Comparison of ENCODE assay signal across 8 mouse cellular contexts in genomic region chr8:109692443-109693145, GRCm38 (mm10). TPM values are rescaled to one million over a fixed set of nuclear protein-coding genes. Genes with fewer than 3 reads are reported as not detected.
A peak's percentile ranks its signal among the peaks of the same experiment; 100 is the strongest.
DNase-seq lines count a peak whose midpoint lies in the region; ATAC-seq and TF ChIP-seq lines count a peak whose summit lies in the region.

No protein-coding gene starts in this region.

- POLR2A ChIA-PET in Patski (lab: Charles Lee), result interaction anchor here (0.6 to 1.0 kb wide), 2 partner anchors 13 to 85 kb away, joined by 3 read pairs; partner anchors contain the start of gene Dhodh

- no peaks in the 10 kb centered on the region for H3K9me3 ChIP-seq in kidney, postnatal 0 days (replicated peaks; ENCODE audit: low read length)
- no peaks in the 10 kb centered on the region for H3K9me3 ChIP-seq in embryonic facial prominence, embryonic 13.5 days
- no peaks in the 10 kb centered on the region for H3K9me3 ChIP-seq in intestine, embryonic 16.5 days (ENCODE audit: control insufficient read depth, low read length)
- no peaks in the 10 kb centered on the region for H3K9me3 ChIP-seq in midbrain, embryonic 13.5 days

- peak overlapping the region; percentile 57 for H3K4me2 ChIP-seq in kidney, postnatal 0 days (ENCODE audit: low read length)
- H3K4me2 ChIP-seq in embryonic facial prominence, embryonic 13.5 days, result peak overlapping the region; percentile 73
- H3K4me2 ChIP-seq in intestine, embryonic 16.5 days (ENCODE audit: low read depth, low read length), result peak overlapping the region; percentile 64
- H3K4me2 ChIP-seq in midbrain, embryonic 13.5 days (replicated peaks), result peak overlapping the region; percentile 73

- H3K4me3 ChIP-seq in kidney, postnatal 0 days (replicated peaks; ENCODE audit: low read depth, low read length), result peak overlapping the region; percentile 94
- H3K4me3 ChIP-seq in embryonic facial prominence, embryonic 13.5 days, result peak overlapping the region; percentile 96
- peak overlapping the region; percentile 98 for H3K4me3 ChIP-seq in intestine, embryonic 16.5 days (ENCODE audit: low read length)
- H3K4me3 ChIP-seq in midbrain, embryonic 13.5 days (replicated peaks), result peak overlapping the region; percentile 100

- TF ChIP-seq CTCF in kidney, postnatal 0 days (IDR thresholded peaks at IDR 0.05; ENCODE audit: low read depth), result no peak
- no peak for TF ChIP-seq CTCF in Patski (IDR thresholded peaks at IDR 0.05)

- H3K9ac ChIP-seq in kidney, postnatal 0 days (ENCODE audit: low read depth, low read length), result peak overlapping the region; percentile 91
- H3K9ac ChIP-seq in embryonic facial prominence, embryonic 13.5 days, result peak overlapping the region; percentile 97
- H3K9ac ChIP-seq in intestine, embryonic 16.5 days (ENCODE audit: low read depth, low read length), result peak overlapping the region; percentile 97
- peak overlapping the region; percentile 100 for H3K9ac ChIP-seq in midbrain, embryonic 13.5 days (replicated peaks)

- H3K36me3 ChIP-seq in kidney, postnatal 0 days (ENCODE audit: insufficient read depth, low read length), result no peaks in the 10 kb centered on the region
- H3K36me3 ChIP-seq in embryonic facial prominence, embryonic 13.5 days, result peaks cover 4% of the 10 kb centered on the region; the same call in 1 of the 2 replicates
- no peaks in the 10 kb centered on the region for H3K36me3 ChIP-seq in intestine, embryonic 16.5 days (ENCODE audit: control insufficient read depth, insufficient read depth, low read length)
- H3K36me3 ChIP-seq in midbrain, embryonic 13.5 days, result no peaks in the 10 kb centered on the region

- in situ Hi-C loops in Patski (cut with MboI; ENCODE audit: low pct_unique_long_range_greater_than_20kb), result no loop called here

- CTCF ChIA-PET in Patski (lab: Charles Lee), result no interaction called here

- peak; percentile 42 for DNase-seq in kidney, postnatal 0 days (ENCODE audit: low spot score)
- DNase-seq in kidney, postnatal 10 days, result no peak
- no peak for DNase-seq in Patski (ENCODE audit: low read depth, low spot score)
- DNase-seq in urinary bladder, adult 2 months (ENCODE audit: low spot score), result no peak
- no peak for DNase-seq in thymus, postnatal 25 days

- peaks cover 18% of the 10 kb centered on the region for H3K4me1 ChIP-seq in kidney, postnatal 0 days (replicated peaks; ENCODE audit: insufficient read depth, low read length)
- peaks cover 25% of the 10 kb centered on the region for H3K4me1 ChIP-seq in embryonic facial prominence, embryonic 13.5 days
- peaks cover 22% of the 10 kb centered on the region for H3K4me1 ChIP-seq in intestine, embryonic 16.5 days (ENCODE audit: control insufficient read depth, insufficient read depth, low read length)
- peaks cover 28% of the 10 kb centered on the region for H3K4me1 ChIP-seq in midbrain, embryonic 13.5 days (replicated peaks)

- WGBS in kidney, postnatal 0 days, result under 1% methylated on average over 29 of the region's 38 CpGs
- WGBS in embryonic facial prominence, embryonic 13.5 days, result under 1% methylated on average over 38 of the region's 38 CpGs
- WGBS in intestine, embryonic 16.5 days, result under 1% methylated on average over 38 of the region's 38 CpGs
- under 1% methylated on average over 38 of the region's 38 CpGs for WGBS in midbrain, embryonic 13.5 days

- peak overlapping the region; percentile 78 for H3K27ac ChIP-seq in kidney, postnatal 0 days
- H3K27ac ChIP-seq in embryonic facial prominence, embryonic 13.5 days, result peak overlapping the region; percentile 77
- peak overlapping the region; percentile 80 for H3K27ac ChIP-seq in intestine, embryonic 16.5 days (ENCODE audit: low read length)
- peak overlapping the region; percentile 87 for H3K27ac ChIP-seq in midbrain, embryonic 13.5 days

- no peaks in the 10 kb centered on the region for H3K27me3 ChIP-seq in kidney, postnatal 0 days (ENCODE audit: insufficient read depth, low read length)
- no peaks in the 10 kb centered on the region for H3K27me3 ChIP-seq in Patski
- H3K27me3 ChIP-seq in embryonic facial prominence, embryonic 13.5 days, result no peaks in the 10 kb centered on the region
- no peaks in the 10 kb centered on the region for H3K27me3 ChIP-seq in intestine, embryonic 16.5 days (replicated peaks; ENCODE audit: control insufficient read depth, insufficient read depth, low read length)
- H3K27me3 ChIP-seq in midbrain, embryonic 13.5 days, result 0 out of 2 replicates have a peak, but pooled peaks cover 3% of the 10 kb centered on the region

- peak; percentile 75 for ATAC-seq in kidney, postnatal 0 days (replicated peaks; ENCODE audit: low FRiP score, low read depth)
- peak; percentile 68 for ATAC-seq in Patski
- ATAC-seq in embryonic facial prominence, embryonic 13.5 days (ENCODE audit: insufficient number of reproducible peaks, insufficient read depth, low FRiP score, low TSS enrichment, low read depth), result peak; percentile 53
- ATAC-seq in intestine, embryonic 16.5 days, result peak; percentile 82
- peak; percentile 83 for ATAC-seq in midbrain, embryonic 13.5 days

RNA-seq across cellular contexts. Expression of gene Ist1, which starts 0.5 kb away (rescaled TPM):
- polyA plus RNA-seq in kidney, postnatal 0 days (2015; fragmentation: Nextera tagmentation; extraction: Ambion mirVana), result 123 and 134 TPM in 2 replicates
- 104 TPM for polyA plus RNA-seq in Patski (2021)
- polyA plus RNA-seq in embryonic facial prominence, embryonic 13.5 days (2015; fragmentation: Nextera tagmentation; extraction: Ambion mirVana), result 169 and 179 TPM in 2 replicates
- polyA plus RNA-seq in intestine, embryonic 16.5 days (2015; fragmentation: Nextera tagmentation; extraction: Ambion mirVana), result 122 and 128 TPM in 2 replicates
- 182 and 184 TPM in 2 replicates for polyA plus RNA-seq in midbrain, embryonic 13.5 days (2015; fragmentation: Nextera tagmentation; extraction: Ambion mirVana)
- 84.2 and 98.4 TPM in 2 replicates for polyA plus RNA-seq in urinary bladder, adult 2 months (2012; rRNA removed)

RNA-seq across cellular contexts. Expression of gene Zfp821, which starts 12.8 kb away (rescaled TPM):
- 21.9 and 22.2 TPM in 2 replicates for polyA plus RNA-seq in kidney, postnatal 0 days (2015; fragmentation: Nextera tagmentation; extraction: Ambion mirVana)
- polyA plus RNA-seq in Patski (2021), result 28.7 TPM
- 43.7 and 46.7 TPM in 2 replicates for polyA plus RNA-seq in embryonic facial prominence, embryonic 13.5 days (2015; fragmentation: Nextera tagmentation; extraction: Ambion mirVana)
- polyA plus RNA-seq in intestine, embryonic 16.5 days (2015; fragmentation: Nextera tagmentation; extraction: Ambion mirVana), result 12.6 and 13.0 TPM in 2 replicates
- 80.2 and 85.4 TPM in 2 replicates for polyA plus RNA-seq in midbrain, embryonic 13.5 days (2015; fragmentation: Nextera tagmentation; extraction: Ambion mirVana)
- polyA plus RNA-seq in urinary bladder, adult 2 months (2012; rRNA removed), result 13.4 and 15.2 TPM in 2 replicates

RNA-seq across cellular contexts. Expression of gene Atxn1l, which starts 44.9 kb away (rescaled TPM):
- 4.5 and 4.8 TPM in 2 replicates for polyA plus RNA-seq in kidney, postnatal 0 days (2015; fragmentation: Nextera tagmentation; extraction: Ambion mirVana)
- polyA plus RNA-seq in Patski (2021), result 40.5 TPM
- polyA plus RNA-seq in embryonic facial prominence, embryonic 13.5 days (2015; fragmentation: Nextera tagmentation; extraction: Ambion mirVana), result 7.6 and 7.9 TPM in 2 replicates
- polyA plus RNA-seq in intestine, embryonic 16.5 days (2015; fragmentation: Nextera tagmentation; extraction: Ambion mirVana), result 4.5 and 5.1 TPM in 2 replicates
- polyA plus RNA-seq in midbrain, embryonic 13.5 days (2015; fragmentation: Nextera tagmentation; extraction: Ambion mirVana), result 3.7 and 4.4 TPM in 2 replicates
- polyA plus RNA-seq in urinary bladder, adult 2 months (2012; rRNA removed), result 11.3 and 13.7 TPM in 2 replicates
